Mouse (Mus musculus): ENCODE measurements around the gene Vmn2r86. TPM values are rescaled to one million over a fixed set of nuclear protein-coding genes. Genes with fewer than 3 reads are reported as not detected.

The Vmn2r86 gene
- total RNA-seq (2023) = not detected in 2 replicates

GRCm38 (mm10) chr10:130455950-130456349 lies at the start of gene Vmn2r86:
Gene Vmn2r86 (minus strand): TSS chr10:130456050.

GRCm38 (mm10) chr10:130497296-130497695 lies 41.4 kb upstream of the Vmn2r86 start, which contains the start of gene Vmn2r87:
Gene Vmn2r87 (minus strand): TSS chr10:130497396.

GRCm38 (mm10) chr10:130429603-130430002 lies 26.2 kb downstream of the Vmn2r86 start, which contains the start of gene Vmn2r85:
Gene Vmn2r85 (minus strand): TSS chr10:130429703.

GRCm38 (mm10) chr10:130394232-130394631 lies 61.6 kb downstream of the Vmn2r86 start, which contains the start of gene Vmn2r84:
Gene Vmn2r84 (minus strand): TSS chr10:130394332.

Other genes starting within 250 kb of the Vmn2r86 start
- not detected in 2 replicates for gene Olfr827, start 241.6 kb downstream of the Vmn2r86 start, total RNA-seq (2023)
- gene Neurod4, start 175.8 kb downstream of the Vmn2r86 start, total RNA-seq (2023) = not detected in 2 replicates
- gene Tespa1, start 133.2 kb downstream of the Vmn2r86 start, total RNA-seq (2023) = 1.5 and 1.6 TPM in 2 replicates
- not detected in 2 replicates for gene Vmn2r84, start 61.7 kb downstream of the Vmn2r86 start, total RNA-seq (2023)
- gene Vmn2r85, start 26.3 kb downstream of the Vmn2r86 start, total RNA-seq (2023) = not detected in 2 replicates
- gene Vmn2r87, start 41.3 kb upstream of the Vmn2r86 start, total RNA-seq (2023) = not detected in 2 replicates